Mouse (Mus musculus): Measurements from ENCODE around the gene Cnnm3. TPM values are rescaled to one million over a fixed set of nuclear protein-coding genes. Genes with fewer than 3 reads are reported as not detected.

Gene Cnnm3
- polyA plus RNA-seq, 1 experiment from 2014 or later: 3.5 TPM

DNA sequence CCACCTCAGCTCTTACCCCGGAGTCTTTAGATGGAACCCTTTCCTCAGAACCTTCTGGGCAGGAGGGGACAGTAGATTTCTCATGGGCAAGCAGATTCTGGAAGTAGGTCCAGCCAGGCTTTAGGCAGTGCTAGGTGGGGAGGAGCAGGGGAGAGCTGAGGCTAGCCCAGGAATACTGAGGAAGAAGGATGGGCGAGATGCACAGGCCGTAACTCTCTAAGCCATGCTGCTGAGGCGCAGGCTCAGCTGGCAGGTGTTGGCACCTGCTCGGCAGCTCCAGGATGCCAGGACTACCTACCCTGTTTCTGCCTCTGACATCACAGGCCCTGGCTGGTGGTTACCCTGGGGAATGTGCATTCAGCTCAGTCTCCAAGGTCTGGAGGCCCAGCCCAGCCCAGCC, 58.7 kb downstream of the Cnnm3 start:
- 86% methylated on average over 5 of the region's 5 CpGs for WGBS
- Histone ChIP-seq H3K9me3 (ENCODE audit: low read length) (no peaks in the 10 kb centered on the region), H3K9ac (replicated peaks; ENCODE audit: low read length) (peak overlapping the region; percentile 31; the same call in 1 of the 2 replicates), H3K4me3 (ENCODE audit: low read length) (no peak overlapping the region), H3K36me3 (ENCODE audit: insufficient read depth, low read length) (no peaks in the 10 kb centered on the region), H3K27ac (ENCODE audit: low read length) (peak overlapping the region; percentile 90), H3K4me2 (replicated peaks; ENCODE audit: low read depth, low read length) (no peak overlapping the region), H3K27me3 (ENCODE audit: insufficient read depth, low read length) (no peaks in the 10 kb centered on the region), H3K4me1 (ENCODE audit: insufficient read depth, low read length) (peaks cover 64% of the 10 kb centered on the region)
- ATAC-seq (ENCODE audit: low FRiP score, low TSS enrichment): no peak

DNA sequence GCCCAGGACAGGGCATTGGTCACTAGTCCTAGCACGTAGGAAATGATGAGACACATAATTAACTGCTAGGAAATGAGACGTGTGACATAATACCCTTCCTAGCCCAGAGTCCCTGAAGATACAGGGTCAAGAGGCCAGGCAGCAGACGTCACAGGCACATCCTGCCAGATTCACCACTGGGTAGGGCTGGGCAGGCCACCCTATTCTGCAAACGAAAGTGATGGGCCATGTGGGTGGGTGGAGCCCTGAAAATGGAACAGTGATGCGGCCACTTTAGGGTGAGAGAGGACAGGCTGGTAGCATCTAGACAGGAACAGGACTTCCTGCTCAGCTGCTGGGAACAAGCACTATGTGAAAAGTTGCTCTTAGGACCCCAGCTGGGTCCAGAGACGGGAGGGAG, 60.0 kb downstream of the Cnnm3 start:
- peak overlapping the region; percentile 62 for H3K27ac ChIP-seq (ENCODE audit: low read length)
- peak; percentile 46 for ATAC-seq (ENCODE audit: low FRiP score, low TSS enrichment)
- no peaks in the 10 kb centered on the region for H3K27me3 ChIP-seq (ENCODE audit: insufficient read depth, low read length)
- H3K9me3 ChIP-seq (ENCODE audit: low read length): no peaks in the 10 kb centered on the region
- no peak overlapping the region for H3K4me2 ChIP-seq (replicated peaks; ENCODE audit: low read depth, low read length)
- no peak overlapping the region for H3K4me3 ChIP-seq (ENCODE audit: low read length)
- H3K4me1 ChIP-seq (ENCODE audit: insufficient read depth, low read length): peaks cover 71% of the 10 kb centered on the region
- no peak overlapping the region for H3K9ac ChIP-seq (replicated peaks; ENCODE audit: low read length)
- H3K36me3 ChIP-seq (ENCODE audit: insufficient read depth, low read length): no peaks in the 10 kb centered on the region
- WGBS: 37% methylated on average over 6 of the region's 6 CpGs

DNA sequence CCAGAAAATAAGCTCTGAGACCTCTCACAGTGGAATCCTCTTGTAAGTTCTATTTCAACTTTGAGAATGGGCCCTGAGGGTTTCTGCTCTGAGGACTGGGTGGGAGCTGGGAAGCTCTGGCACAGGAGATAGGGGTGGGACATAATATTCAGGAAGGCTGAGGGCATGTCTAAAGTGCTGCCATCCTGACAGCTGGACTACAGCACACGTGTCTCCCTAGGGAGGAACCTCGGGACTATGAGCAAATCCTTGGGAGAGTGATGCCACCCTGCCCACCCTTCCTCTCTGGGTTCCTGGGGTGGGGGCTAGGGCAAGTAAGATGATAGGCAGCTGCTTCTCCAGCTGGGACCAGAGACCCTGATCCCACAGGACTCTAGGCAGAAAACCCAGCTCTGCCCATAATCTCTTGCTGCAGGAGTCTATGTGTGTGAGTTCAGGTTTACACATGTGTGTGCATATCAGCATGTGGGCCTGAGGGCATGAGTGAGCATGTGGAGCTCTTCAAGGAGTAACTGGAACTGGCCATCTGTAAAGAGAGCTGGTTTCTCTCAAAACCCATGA, 60.6 kb downstream of the Cnnm3 start:
- 58% methylated on average over 2 of the region's 2 CpGs for WGBS
- peak overlapping the region; percentile 47 for H3K27ac ChIP-seq (ENCODE audit: low read length)

DNA sequence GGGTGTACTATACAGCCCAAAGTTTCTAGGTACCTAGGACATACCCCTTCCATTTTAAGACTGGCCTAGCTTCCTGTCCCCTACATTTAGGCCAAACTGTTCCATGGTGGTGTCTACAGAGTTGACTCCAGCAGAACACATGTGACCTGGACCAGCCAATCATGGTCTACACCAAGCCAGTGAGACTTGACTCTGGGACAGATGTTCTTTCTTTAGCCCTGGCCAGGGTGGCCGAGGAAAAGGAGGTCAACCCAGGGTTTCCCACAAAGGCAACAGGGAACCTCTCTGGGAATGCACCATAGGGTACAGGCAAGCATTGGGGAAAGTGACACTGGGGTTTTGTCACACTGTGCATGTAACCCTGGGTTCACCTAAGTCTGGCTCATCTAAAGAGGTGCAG, 61.0 kb downstream of the Cnnm3 start:
- Histone ChIP-seq H3K4me3 (ENCODE audit: low read length) (no peak overlapping the region), H3K9ac (replicated peaks; ENCODE audit: low read length) (no peak overlapping the region), H3K9me3 (ENCODE audit: low read length) (no peaks in the 10 kb centered on the region), H3K4me1 (ENCODE audit: insufficient read depth, low read length) (peaks cover 66% of the 10 kb centered on the region), H3K4me2 (replicated peaks; ENCODE audit: low read depth, low read length) (no peak overlapping the region), H3K27me3 (ENCODE audit: insufficient read depth, low read length) (no peaks in the 10 kb centered on the region), H3K36me3 (ENCODE audit: insufficient read depth, low read length) (no peaks in the 10 kb centered on the region), H3K27ac (ENCODE audit: low read length) (peak overlapping the region; percentile 47; the same call in 1 of the 2 replicates)
- no peak for ATAC-seq (ENCODE audit: low FRiP score, low TSS enrichment)
- WGBS: 67% methylated on average over 1 of the region's 1 CpGs

More for the DNA sequence above, 60.6 kb downstream of the Cnnm3 start:
- Histone ChIP-seq H3K4me2 (replicated peaks; ENCODE audit: low read depth, low read length) (no peak overlapping the region), H3K27me3 (ENCODE audit: insufficient read depth, low read length) (no peaks in the 10 kb centered on the region), H3K9ac (replicated peaks; ENCODE audit: low read length) (no peak overlapping the region), H3K4me3 (ENCODE audit: low read length) (no peak overlapping the region), H3K36me3 (ENCODE audit: insufficient read depth, low read length) (no peaks in the 10 kb centered on the region), H3K9me3 (ENCODE audit: low read length) (no peaks in the 10 kb centered on the region), H3K4me1 (ENCODE audit: insufficient read depth, low read length) (peaks cover 70% of the 10 kb centered on the region)
- ATAC-seq (ENCODE audit: low FRiP score, low TSS enrichment): 0 out of 2 replicates have a peak, but pooled peaks have one; percentile 0

DNA sequence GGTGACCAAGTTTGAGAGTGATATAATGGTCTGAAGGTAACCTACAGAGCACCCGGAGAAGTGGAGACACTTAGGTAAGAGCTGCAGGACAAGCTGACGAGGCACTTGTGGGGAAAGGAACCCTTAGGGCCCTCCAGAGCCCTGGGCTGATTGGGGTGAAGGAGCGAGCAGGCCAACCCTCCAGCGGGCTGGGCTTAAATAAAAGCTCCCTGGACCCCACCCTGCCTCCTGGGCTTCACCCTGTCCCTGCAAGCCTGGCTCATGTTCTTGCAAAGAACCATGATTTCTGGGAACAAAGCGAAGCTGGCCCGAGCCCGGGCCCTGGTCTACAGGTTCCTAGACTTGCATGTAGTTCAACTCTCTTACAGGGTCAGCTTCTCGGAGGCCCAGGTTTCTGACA, 61.9 kb downstream of the Cnnm3 start:
- ATAC-seq (ENCODE audit: low FRiP score, low TSS enrichment): no peak
- Histone ChIP-seq H3K9me3 (ENCODE audit: low read length) (no peaks in the 10 kb centered on the region), H3K4me1 (ENCODE audit: insufficient read depth, low read length) (peaks cover 64% of the 10 kb centered on the region), H3K9ac (replicated peaks; ENCODE audit: low read length) (no peak overlapping the region), H3K27me3 (ENCODE audit: insufficient read depth, low read length) (no peaks in the 10 kb centered on the region), H3K4me3 (ENCODE audit: low read length) (no peak overlapping the region), H3K27ac (ENCODE audit: low read length) (no peak overlapping the region), H3K36me3 (ENCODE audit: insufficient read depth, low read length) (no peaks in the 10 kb centered on the region), H3K4me2 (replicated peaks; ENCODE audit: low read depth, low read length) (no peak overlapping the region)
- WGBS: 70% methylated on average over 8 of the region's 8 CpGs

DNA sequence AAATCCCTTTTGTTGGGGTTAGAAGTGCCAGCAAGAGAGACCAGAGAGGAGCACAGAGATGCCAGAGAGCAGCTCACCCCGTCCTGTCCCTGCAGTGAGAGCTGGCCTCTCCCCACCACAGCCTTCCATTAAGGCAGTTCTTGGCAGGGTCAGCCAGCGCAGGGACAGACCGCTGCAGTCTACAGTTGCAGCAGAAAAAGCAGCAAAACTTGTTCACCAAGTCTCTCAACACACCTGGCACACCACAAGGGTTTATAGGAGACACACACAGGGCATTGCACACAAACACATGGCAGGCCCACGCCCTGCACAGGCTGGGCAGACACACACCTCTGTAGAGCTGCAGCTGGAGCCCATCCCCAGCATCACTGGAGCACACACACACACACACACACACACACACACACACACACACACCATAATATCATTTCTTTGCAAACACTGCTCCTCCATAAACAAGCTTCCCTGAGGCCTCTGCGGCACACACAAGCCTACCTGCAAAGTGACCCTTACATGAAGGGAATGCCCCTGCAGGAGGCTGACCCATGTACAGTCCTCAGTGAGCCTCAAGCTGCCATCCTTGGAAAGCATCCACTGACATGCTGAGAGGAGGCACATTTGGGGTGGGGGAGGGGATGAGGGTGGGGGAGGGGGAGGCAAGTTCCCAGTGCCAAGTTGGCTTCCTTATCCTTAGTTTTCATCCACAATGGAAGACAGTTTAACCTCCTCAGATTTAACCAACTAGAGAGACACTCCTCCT, 62.7 kb downstream of the Cnnm3 start:
- no peak overlapping the region for H3K27ac ChIP-seq (ENCODE audit: low read length)
- no peak for ATAC-seq (ENCODE audit: low FRiP score, low TSS enrichment)
- H3K9ac ChIP-seq (replicated peaks; ENCODE audit: low read length): no peak overlapping the region
- peaks cover 60% of the 10 kb centered on the region for H3K4me1 ChIP-seq (ENCODE audit: insufficient read depth, low read length)
- H3K36me3 ChIP-seq (ENCODE audit: insufficient read depth, low read length): no peaks in the 10 kb centered on the region
- no peaks in the 10 kb centered on the region for H3K9me3 ChIP-seq (ENCODE audit: low read length)
- no peak overlapping the region for H3K4me2 ChIP-seq (replicated peaks; ENCODE audit: low read depth, low read length)
- H3K4me3 ChIP-seq (ENCODE audit: low read length): no peak overlapping the region
- WGBS: 70% methylated on average over 5 of the region's 5 CpGs
- H3K27me3 ChIP-seq (ENCODE audit: insufficient read depth, low read length): no peaks in the 10 kb centered on the region

DNA sequence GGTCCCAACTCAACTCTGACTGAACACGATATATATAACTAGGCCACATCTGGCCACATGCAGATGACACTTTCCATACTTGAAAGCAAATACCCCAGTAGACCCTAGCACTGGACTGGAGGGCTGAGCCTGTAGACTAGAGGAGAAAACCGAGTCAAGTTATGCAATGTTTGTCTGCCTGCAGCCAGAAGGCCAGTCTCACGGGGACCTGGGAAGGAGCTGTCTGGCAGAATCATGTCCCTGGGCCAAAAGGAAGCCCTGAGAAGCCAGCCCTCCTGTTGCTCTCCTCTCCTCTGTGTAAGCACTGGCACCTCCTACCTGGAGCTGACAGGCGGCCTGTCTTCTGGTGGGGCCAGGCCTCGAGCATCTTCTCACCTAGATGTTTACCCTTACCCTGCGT, 63.7 kb downstream of the Cnnm3 start:
- 57% methylated on average over 6 of the region's 6 CpGs for WGBS
- Histone ChIP-seq H3K27me3 (ENCODE audit: insufficient read depth, low read length) (no peaks in the 10 kb centered on the region), H3K27ac (ENCODE audit: low read length) (no peak overlapping the region), H3K9ac (replicated peaks; ENCODE audit: low read length) (no peak overlapping the region), H3K4me1 (ENCODE audit: insufficient read depth, low read length) (peaks cover 60% of the 10 kb centered on the region), H3K36me3 (ENCODE audit: insufficient read depth, low read length) (no peaks in the 10 kb centered on the region), H3K4me3 (ENCODE audit: low read length) (no peak overlapping the region), H3K4me2 (replicated peaks; ENCODE audit: low read depth, low read length) (no peak overlapping the region), H3K9me3 (ENCODE audit: low read length) (no peaks in the 10 kb centered on the region)
- ATAC-seq (ENCODE audit: low FRiP score, low TSS enrichment): no peak

DNA sequence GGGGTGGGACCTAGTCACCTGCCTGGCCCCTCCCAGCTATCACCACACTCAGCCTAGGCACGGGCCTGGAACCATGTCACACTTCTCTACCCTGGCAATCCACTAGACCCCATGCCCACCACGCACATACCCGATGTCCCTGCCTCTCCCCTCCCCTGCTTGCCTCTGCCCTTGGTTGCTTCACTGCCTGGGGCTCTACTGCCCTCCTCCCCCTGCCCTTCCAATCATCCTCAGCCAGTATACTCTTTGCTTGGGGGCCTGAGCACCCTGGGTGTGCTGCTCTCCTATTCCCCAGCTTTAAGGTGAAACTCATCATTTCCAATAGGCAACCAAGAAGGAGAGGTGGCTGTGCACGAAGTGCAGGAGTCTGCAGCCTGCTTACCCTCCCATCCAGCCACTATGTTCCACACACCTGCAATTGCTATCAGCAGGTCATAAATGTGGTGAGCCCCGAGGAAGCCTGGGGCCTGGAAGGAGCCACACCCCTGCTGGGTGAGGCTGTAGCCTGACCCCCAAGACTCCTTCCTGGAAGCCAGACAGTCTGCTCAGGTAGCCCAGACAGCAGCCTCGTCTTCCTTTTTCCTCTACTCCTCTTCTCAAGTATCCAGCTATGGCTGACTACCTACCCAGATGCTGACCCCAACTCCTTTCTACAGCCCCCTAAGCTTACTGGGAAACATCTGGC, 65.5 kb downstream of the Cnnm3 start:
- Histone ChIP-seq H3K4me3 (ENCODE audit: low read length) (no peak overlapping the region), H3K4me2 (replicated peaks; ENCODE audit: low read depth, low read length) (no peak overlapping the region), H3K9ac (replicated peaks; ENCODE audit: low read length) (0 out of 2 replicates have a peak overlapping the region, but pooled peaks have one; percentile 15), H3K27ac (ENCODE audit: low read length) (no peak overlapping the region), H3K36me3 (ENCODE audit: insufficient read depth, low read length) (no peaks in the 10 kb centered on the region), H3K9me3 (ENCODE audit: low read length) (no peaks in the 10 kb centered on the region), H3K4me1 (ENCODE audit: insufficient read depth, low read length) (peaks cover 62% of the 10 kb centered on the region), H3K27me3 (ENCODE audit: insufficient read depth, low read length) (no peaks in the 10 kb centered on the region)
- WGBS: 47% methylated on average over 6 of the region's 6 CpGs
- ATAC-seq (ENCODE audit: low FRiP score, low TSS enrichment): no peak

All from kidney, embryonic 16.5 days (tissue).